Mouse (Mus musculus): ENCODE data around the gene Adra2b.

The Adra2b gene

DNA sequence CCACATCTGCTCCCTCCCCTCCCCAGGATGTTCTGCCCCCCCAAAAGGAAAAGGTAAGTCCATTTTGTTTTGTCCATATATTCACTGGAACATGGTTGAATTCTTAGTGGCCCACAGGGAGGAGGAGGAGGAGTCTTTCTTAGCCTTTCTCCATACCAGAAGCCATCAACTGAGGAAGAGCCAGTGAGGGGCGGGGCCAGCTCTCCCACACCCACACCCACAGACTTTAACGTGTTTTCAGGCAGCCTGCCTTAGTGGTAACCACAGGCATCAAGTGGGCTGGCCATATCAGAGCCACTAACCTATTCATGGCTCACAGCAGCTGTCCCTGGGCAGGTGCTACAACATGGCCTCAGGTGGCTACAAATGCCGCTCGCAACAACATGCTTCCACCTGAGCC, 24.2 kb upstream of the Adra2b start:
- no peak for DNase-seq (ENCODE audit: low spot score)

DNA sequence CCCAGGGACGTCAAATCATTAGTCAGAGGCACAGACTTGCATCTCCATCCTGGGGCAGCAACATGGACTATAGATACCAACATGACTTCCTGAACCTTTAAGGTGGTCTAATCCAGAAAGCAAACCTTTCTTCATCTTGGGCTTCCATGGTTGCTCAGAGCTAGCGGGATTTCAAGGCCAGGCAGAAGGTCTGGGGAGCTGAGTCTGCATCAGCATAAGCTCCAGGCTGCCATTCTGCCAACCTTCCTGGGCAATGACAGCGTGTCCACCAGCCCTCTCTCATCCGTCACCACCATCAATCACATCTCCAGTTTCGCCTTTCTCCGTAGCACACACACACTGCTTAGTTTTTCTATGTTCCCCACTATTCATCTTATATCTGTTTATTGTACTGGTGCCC, 23.7 kb upstream of the Adra2b start:
- no peak for DNase-seq (ENCODE audit: low spot score)

DNA sequence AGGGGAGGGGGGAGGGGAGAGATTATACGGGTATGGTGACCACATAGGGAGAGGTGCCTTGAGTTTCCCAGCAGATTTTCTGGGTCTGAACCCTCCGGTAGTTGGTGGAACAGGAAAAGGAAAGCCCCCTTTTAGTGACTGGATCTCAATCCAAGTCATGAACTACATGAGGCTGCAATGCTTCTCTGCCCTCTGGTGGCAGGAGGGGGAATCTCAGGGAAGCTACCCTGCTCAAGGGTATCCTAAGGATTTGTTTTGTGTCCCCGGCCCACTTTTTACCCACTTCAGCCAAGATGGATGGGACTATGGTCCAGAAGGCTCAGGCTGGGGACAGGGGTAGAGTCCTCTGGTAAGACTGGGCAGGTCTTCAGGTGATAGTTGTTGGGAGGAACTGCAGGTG, 21.8 kb upstream of the Adra2b start:
- peak; percentile 42 for DNase-seq (ENCODE audit: low spot score)

DNA sequence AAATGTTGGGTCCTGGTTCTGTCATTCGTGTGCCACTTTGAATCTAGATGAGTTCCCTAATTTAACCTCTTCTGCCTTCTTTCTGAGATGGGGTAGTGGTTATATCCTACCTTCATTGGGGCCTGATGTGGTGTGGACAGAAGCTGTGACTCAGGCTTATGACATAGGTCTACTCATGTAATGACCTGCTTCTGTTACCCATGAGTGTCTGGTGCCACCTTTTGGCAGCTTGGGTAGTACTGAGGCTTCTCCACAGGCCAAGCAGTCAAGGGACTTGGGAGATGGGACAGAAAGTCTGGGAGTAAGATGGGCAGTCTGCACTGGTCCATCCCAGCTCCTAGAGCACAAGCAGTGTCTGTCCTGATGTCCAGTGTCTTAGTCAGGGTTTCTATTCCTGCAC, 16.7 kb upstream of the Adra2b start:
- no peak for DNase-seq (ENCODE audit: low spot score)

DNA sequence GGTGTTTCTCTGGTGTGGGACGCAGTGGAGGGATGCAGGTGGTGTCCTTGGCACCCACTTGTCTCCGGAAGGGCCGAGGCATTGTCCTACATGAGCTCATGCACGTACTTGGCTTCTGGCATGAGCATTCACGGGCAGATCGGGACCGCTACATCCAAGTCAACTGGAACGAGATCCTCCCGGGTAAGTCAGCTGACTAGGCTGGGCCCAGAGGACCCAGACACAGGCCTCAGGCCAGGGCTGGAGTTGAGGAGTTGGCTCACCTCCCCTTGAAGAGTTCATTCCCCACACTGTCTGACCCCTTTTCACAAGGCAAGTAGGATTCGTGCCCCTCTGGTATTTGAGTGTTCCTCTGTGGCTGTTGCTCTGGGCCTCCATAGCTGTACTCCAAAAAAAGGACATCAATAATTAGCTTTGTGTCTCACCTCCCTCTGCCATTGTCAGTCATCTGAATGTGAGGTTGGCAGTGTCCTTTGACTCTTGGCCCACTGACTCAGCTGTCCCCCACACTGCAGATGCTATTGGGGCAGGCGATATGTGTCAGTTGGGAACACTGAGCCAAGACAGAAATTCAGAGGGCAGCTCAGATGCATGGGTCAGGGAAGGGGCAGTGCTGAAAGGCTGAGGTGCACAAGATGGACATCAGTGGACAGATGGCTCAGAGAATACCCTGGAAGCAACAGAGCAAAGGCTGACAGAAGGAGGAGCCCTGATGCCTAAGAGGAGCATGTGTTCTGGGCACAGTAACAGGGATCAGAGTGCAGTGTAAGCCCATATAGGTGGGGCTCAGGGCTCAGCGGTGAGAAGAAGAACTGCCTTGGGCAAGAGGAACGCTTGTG, 15.6 kb upstream of the Adra2b start:
- no peak for DNase-seq (ENCODE audit: low spot score)

DNA sequence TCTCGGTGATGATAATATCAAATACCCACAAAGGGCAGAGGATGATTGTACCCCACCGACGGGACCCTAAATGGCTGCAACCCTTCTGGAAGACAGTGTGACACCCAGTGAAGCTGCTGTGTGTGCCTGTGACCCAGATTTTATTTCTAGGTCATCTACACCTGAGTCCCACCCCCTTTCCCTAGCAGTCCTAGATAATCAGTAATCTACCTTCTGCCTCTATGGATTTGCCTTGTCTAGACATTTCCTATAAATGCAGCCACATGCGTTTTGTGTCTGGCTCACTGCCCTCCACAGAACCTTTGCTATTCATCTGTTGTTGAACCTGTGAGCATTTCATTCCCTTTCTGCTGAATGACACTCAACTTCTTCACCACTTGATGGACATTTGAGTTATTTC, 9.1 kb upstream of the Adra2b start:
- DNase-seq (ENCODE audit: low spot score): no peak

DNA sequence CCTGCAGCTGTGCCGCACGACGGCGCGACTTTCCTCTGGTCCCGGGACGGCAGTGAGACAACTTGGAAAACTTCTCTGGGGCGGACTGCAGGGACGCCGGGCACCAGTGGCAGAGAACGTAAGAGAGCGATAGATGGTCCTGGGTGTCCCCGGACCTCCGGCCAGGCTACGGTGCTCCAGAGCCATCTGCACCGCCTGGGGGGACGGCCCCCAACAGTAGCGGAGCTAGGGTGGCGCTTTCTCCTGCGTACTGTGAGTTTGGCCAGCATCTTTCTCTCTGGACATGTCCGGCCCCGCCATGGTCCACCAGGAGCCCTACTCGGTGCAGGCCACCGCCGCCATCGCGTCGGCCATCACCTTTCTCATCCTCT, 259 bp downstream of the Adra2b start:
- DNase-seq (ENCODE audit: low spot score): no peak

DNA sequence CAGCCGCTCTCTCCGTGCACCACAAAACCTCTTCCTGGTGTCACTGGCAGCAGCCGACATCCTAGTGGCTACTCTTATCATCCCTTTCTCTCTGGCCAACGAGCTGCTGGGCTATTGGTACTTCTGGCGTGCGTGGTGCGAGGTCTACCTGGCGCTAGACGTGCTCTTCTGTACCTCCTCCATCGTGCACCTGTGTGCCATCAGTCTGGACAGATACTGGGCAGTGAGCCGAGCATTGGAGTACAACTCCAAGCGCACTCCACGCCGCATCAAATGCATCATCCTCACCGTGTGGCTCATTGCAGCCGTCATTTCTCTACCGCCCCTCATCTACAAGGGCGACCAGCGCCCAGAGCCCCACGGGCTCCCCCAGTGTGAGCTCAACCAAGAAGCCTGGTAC, 688 bp downstream of the Adra2b start:
- DNase-seq (ENCODE audit: low spot score): no peak

DNA sequence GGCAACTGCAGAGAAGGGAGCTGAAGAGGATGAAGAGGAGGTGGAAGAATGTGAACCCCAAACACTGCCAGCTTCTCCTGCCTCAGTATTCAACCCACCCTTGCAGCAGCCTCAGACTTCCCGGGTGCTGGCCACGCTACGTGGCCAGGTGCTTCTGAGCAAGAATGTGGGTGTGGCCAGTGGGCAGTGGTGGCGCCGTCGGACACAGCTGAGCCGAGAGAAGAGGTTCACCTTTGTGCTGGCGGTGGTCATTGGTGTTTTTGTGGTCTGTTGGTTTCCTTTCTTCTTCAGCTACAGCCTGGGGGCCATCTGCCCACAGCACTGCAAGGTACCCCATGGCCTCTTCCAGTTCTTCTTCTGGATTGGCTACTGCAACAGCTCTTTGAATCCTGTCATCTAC, 1.4 kb downstream of the Adra2b start:
- no peak for DNase-seq (ENCODE audit: low spot score)

DNA sequence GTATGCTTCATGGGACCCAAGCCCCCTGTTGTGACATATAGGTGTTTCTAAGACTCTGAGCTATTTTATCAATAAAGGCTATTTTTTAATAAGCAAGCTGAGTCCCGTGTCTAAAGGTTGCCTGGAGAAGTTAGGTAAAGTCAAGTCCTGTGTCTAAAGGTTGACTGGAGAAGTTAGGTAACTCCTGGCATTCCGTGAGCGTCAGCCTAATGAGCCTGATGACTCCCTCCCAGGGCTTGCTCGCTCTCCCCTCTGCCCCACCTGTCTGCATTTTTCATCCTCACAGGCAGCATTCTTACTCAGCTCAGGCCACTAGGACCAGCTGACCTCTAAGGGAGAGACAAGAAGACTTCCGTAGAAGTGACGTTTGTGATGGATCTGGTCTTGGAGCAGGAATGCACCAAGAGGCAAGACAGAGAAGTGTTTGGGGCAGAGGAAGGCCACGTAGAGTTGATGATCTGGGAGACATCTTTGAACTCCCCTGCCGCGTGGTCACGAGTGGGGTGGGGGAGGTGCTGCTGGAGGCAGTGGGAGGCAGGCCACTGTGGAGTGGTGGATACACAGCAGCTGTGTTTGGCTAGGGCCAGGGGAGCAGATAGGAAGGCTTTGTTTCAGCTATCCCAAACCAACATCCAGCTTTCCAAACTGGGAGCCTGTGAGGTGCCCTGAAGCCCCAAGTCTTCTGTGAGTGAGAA, 4.3 kb downstream of the Adra2b start:
- no peak for DNase-seq (ENCODE audit: low spot score)

DNA sequence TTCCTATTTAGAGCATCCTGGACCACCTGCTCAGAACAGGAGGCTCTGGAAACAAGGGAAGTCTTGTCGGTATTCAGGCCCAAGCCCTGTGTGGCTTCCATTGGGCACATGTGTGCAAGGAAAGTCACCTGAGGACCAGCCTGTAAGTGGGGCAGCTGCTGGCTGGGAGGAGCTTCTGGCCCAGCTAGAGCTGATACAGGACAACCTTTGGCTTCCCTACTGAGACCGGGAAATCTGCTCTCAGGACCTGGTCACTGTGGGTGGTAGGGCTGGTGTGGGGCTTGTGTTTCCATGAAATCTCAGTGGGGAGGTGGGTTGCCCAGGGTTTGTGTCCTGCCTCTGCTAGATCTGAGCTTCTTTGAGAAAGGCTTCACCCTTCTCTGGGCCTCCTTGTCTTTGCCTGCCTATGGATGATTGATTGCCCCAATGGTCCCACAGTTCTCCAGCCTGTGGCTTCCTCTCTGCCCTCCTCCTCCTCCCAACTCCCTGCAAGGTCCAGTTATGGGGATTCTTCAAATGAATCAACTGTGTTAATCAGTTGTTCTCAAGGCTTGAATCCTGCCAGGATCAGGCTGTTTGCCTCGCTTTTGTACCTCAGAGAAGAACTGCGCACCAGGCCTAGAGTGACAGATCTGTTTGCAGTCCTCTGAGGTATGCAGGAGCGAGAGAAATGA, 6.8 kb downstream of the Adra2b start:
- DNase-seq (ENCODE audit: low spot score): no peak

DNA sequence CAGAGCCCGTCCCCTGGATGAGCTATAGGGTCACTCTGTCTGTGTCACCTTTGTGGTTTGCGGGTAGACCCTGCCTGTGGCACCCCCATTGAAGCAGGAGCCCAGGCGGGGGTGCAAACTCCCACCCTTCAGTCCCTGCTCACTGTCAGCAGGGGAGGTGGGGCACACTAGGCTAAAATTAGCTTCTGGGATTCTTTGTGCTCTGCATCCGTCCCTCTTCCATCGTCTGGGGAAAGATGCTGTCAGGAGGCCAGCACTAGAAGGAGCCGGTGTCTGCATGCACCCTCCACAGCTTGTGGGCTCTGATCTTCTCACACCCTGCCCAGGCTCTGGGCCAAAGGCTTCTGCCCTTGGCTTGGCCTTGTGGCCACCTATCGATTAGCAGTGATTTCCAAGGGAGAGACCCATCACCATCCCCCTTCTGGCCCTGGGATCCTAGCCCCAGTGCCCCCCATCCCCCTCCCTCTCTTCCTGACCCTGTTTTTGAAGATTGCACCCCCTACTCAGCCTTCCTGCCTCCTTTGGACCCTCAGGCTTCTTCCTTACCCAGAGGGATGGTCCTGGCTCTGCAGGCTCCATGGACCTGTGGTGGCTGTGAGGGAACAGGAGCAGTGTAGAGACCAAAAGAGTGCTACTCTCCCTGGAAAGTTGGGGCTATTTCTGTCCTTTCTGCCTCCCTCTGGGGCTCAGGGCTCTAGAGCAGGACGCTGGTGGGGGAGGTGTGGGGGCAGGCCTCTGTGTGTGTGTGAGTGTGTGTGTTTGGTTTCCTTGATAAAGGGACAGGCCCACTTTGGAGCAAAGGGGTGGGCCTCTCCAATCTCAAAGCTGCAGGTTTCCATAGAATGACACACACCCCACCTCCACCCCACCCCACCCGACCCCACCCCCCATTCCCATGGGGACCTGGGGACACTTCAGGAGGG, 7.8 kb downstream of the Adra2b start:
- no peak for DNase-seq (ENCODE audit: low spot score)

DNA sequence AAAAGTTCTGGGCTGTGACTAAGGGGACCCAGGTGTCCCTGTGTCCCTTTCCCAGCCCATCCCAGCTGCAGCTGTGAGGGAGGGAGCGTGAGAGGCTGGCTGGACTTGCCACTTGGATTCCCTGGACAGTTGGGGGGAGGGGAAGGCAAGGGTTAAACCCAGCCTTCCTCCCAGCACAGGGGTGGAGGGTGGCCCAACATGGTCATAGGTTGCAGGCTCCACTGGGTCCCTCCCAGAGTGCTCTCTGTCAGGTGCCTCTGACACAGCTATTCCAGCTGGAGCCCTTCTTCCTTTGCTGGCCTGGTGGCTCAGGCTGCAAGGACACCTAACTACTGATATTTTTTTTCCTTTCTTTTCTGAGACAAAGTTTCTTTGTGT, 8.5 kb downstream of the Adra2b start:
- no peak for DNase-seq (ENCODE audit: low spot score)

DNA sequence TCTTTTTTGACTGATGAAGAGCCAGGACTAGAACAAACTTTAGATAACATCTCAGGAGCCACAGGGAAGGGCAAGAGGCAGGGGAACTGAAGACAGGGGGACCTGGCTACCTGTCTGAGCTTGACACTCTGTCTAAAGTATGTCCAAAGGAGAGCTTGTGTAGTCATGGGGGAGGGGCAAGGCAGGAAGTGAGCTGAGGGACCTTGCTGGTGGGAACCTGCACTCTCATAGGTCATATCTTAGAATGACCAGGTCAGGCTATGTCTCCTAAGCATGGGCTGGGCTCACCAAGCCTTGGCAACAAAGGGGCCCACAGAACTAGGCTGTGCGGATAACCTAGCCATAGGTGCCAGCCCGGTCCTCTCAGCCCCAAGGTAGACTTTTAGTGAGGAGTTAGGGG, 9.1 kb downstream of the Adra2b start:
- DNase-seq (ENCODE audit: low spot score): no peak

DNA sequence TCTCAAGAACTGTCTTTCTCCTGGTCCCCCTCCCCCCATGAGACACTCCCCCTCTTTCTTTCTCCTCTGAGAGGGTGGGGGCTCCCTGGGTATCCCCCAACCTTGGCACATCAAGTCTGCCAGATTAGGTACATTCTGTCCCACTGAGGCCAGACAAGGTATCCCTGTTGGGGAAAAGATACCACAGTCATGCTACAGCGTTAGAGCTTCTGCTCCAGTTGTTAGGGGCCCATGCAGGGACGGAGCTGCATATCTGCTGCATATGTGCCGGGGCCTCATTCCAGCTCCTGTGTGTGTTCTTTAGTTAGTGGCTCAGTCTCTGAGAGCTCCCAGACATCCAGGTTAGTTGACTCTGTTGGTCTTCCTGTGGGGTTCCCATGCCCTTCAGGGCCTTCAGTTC, 11.1 kb downstream of the Adra2b start:
- DNase-seq (ENCODE audit: low spot score): no peak

DNA sequence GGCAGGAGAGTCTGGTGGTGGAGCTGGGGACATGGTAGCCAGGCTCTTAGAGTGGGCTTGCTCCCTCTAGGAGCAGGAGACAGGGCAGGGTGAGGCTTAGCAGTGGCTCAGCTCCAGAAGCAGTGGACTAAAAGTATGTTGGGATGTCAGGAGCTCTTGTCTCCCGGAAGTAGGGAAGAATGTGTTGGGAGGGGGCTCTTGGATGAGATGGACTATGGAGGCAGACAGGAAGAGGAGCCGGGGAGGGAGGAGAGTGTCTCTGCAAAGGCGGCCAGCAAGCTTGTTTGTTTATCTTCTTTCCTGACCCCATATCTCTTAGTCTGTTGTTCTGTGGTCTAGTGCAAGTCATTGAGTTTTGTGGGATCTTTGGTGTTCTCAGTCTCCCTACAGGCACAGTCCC, 12.1 kb downstream of the Adra2b start:
- DNase-seq (ENCODE audit: low spot score): no peak

DNA sequence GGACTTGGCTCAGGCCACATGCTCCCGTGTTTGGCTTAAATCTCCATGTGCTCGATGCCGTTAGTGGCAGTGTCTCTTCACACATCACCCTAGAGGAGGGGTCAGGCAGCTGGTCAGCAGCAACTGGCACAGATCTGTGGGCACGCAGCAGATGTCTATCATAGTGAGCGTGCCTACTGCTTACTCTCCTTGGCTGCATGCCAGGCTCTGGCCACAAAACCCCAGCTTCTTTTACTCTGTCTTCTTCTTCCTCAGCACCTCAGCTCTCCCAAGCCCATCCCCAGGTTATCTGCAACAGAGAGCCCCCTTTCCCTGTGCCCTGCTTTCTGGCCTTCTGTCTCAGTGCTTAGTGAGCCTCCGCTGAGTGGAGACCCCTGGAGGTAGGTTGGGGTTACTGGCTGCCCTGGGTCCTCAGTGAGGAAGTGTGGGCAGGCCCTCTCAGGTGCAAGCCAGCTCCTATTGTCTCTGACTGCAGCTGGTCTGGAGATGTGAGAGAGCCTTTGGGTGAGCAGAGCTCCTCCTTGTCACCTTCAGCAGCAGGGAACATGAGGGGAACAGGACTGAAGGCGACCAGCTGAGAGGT, 12.8 kb downstream of the Adra2b start:
- DNase-seq (ENCODE audit: low spot score): no peak

DNA sequence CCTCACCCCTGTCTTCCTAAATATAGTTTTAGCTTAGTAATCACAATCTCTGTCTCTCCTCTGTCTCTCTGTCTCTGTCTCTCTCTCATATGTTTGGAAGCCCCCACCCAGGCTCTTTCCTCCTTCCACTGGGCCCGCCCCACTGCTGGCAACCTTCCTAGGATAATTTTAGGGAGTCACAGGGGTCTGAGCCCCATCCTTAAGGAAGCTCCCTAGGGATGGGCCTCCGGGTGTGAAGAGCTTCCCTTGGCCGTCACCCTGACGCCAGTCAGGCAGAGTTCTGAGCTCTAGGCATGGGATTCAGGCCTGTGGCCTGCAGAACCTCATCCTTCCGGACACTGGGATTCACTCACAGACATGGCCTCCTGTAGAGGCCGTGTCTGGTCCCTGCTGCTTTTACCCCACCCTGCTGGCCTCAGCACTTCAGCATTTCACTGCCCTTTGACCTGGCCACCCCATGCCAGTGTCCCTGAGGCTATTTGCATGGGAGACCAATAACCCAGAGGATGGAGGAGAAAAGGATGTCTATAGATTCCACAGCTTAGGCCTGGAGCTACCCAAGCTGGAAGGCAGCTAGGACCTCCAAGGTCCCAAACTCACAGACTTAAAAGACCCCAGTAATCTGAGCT, 13.5 kb downstream of the Adra2b start:
- no peak for DNase-seq (ENCODE audit: low spot score)

DNA sequence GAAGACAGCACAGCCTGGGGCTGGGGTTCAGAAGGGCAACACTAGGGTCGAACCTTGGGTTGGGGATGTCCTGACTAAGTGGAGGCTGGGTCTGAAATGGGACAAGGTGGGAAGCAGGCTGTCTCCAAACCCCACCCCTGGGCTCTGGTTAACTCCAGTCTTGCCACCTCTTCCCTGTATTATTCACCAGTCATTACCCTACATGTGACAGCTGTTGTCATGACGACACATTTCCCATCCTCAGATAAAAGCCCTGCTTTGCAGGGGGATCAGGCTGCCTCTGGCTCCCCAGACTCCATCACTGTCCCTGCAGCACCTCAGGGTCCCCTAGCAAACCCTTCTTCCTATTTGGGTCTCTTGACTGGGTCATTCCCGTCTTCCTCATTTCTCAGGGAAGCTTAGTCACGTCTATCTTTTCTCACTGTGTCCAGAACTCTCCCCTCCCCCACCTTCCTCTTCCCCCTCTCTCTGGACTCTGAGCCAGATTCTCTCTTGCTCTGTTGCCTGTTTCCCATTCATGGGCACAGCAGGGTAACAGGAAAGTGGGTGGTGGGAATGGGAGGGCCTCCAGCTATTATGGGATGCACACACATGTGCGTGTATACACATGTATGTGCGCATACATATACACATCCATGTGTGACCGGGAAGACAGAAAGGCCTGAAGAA, 15.1 kb downstream of the Adra2b start:
- DNase-seq (ENCODE audit: low spot score): no peak

DNA sequence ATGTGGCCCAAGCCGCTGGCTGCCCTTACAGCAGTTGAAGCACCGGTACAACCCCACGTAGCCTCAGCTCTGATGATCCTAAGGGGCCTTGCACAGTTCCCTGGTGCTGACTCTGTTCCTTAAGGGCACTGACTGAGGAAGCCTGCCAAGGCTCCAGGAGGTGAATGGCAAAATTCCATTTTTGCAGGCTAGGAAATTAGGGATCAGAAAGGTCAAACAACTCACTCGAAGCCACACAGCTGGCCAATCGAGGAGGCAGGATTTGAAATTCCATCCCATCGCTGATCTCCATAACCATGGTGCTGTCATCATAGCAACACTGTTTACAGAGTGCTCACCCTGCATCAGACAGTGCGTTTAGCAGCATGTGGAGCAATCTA, 15.6 kb downstream of the Adra2b start:
- DNase-seq (ENCODE audit: low spot score): no peak

DNA sequence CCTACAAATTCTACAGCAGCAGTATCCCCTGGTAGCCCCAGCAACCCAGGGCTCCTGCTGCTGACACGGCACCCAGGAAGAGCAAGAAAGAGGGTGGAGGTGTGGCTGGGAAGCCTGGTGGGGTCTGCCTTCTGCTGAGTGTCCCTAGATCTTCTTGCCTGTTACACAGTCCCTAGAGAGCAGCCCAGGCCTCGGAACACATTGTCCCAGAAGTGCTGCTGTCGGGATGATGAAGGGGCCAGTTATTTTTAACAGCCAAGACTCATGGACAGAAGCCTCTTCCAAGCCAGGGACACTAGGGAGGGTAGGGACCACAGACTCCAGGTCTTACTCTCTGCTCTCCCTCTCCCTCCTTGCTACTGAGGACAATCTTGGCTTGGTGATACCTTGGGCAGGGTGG, 16.2 kb downstream of the Adra2b start:
- DNase-seq (ENCODE audit: low spot score): no peak

All from ovary, postnatal 14 days (tissue).